ENCODE assay signal across 8 mouse cellular contexts in the genomic region with DNA sequence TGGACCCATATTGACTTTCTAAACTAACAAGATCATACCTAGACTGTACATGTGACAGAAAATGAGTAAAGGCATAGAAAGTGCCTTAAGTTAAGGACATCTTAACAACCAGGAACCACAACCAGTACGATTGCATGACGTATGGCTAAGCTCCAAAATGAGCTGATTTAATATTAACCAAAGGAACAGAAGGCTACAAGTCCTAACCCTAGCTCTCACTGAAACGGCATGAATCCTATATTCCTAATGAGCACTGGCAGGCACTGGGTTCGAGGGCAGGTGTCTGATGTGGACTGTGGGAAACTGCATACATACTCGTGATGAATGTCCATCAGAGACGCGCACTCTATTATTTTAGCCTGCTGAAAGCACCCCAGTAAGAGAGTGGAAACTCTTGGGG. TPM values are rescaled to one million over a fixed set of nuclear protein-coding genes. Genes with fewer than 3 reads are reported as not detected.
DNase-seq lines count a peak whose midpoint lies in the region; ATAC-seq lines count a peak whose summit lies in the region.

No protein-coding gene starts in this region.

- DNase-seq in heart, adult 9 months (ENCODE audit: low spot score in 2 of 2), result no peak
- peak; percentile 35 for DNase-seq in MN1 (ENCODE audit: low spot score)
- DNase-seq in layer of hippocampus, adult 9-10 months (ENCODE audit: low spot score), result no peak
- no peak for DNase-seq in right cerebral cortex, postnatal 36 days (ENCODE audit: low spot score in 2 of 2)
- DNase-seq in gastrocnemius, postnatal 4 days (ENCODE audit: low spot score in 2 of 2), result no peak

- H3K4me1 ChIP-seq in heart, embryonic 12.5 days (replicated peaks), result peaks cover 38% of the 10 kb centered on the region
- H3K4me1 ChIP-seq in hindbrain, embryonic 13.5 days (replicated peaks), result peaks cover 32% of the 10 kb centered on the region

- 44% methylated on average over 7 of the region's 7 CpGs for whole genome bisulfite sequencing in heart, embryonic 12.5 days
- WGBS in hindbrain, embryonic 13.5 days, result 31% methylated on average over 7 of the region's 7 CpGs
- 1% methylated on average over 7 of the region's 7 CpGs for WGBS in macrophage (ENCODE audit: missing documents)

- H3K27ac ChIP-seq in heart, embryonic 12.5 days (ENCODE audit: poor library complexity, severe bottlenecking), result peak overlapping the region; percentile 97
- H3K27ac ChIP-seq in hindbrain, embryonic 13.5 days, result no peak overlapping the region
- peak overlapping the region; percentile 62 for H3K27ac ChIP-seq in macrophage

- H3K79me2 ChIP-seq in macrophage (ENCODE audit: inconsistent target), result peaks cover 85% of the 10 kb centered on the region

- no peak for ATAC-seq in heart, embryonic 12.5 days (ENCODE audit: insufficient number of reproducible peaks, low FRiP score)
- no peak for ATAC-seq in hindbrain, embryonic 13.5 days (ENCODE audit: low FRiP score)

- H3K9ac ChIP-seq in heart, embryonic 12.5 days, result peak overlapping the region; percentile 100
- H3K9ac ChIP-seq in hindbrain, embryonic 13.5 days, result peak overlapping the region; percentile 98

- no peaks in the 10 kb centered on the region for H3K36me3 ChIP-seq in heart, embryonic 12.5 days
- H3K36me3 ChIP-seq in hindbrain, embryonic 13.5 days, result no peaks in the 10 kb centered on the region
- H3K36me3 ChIP-seq in macrophage (ENCODE audit: inconsistent target), result no peaks in the 10 kb centered on the region

- H3K4me3 ChIP-seq in heart, embryonic 12.5 days, result peak overlapping the region; percentile 99
- peak overlapping the region; percentile 94 for H3K4me3 ChIP-seq in hindbrain, embryonic 13.5 days
- H3K4me3 ChIP-seq in macrophage (ENCODE audit: inconsistent target), result peak overlapping the region; percentile 88

- no peaks in the 10 kb centered on the region for H3K27me3 ChIP-seq in heart, embryonic 12.5 days (replicated peaks)
- H3K27me3 ChIP-seq in hindbrain, embryonic 13.5 days, result no peaks in the 10 kb centered on the region

- H3K9me3 ChIP-seq in heart, embryonic 12.5 days (replicated peaks), result no peaks in the 10 kb centered on the region
- no peaks in the 10 kb centered on the region for H3K9me3 ChIP-seq in hindbrain, embryonic 13.5 days

- peak overlapping the region; percentile 84 for H3K4me2 ChIP-seq in heart, embryonic 12.5 days
- H3K4me2 ChIP-seq in hindbrain, embryonic 13.5 days, result peak overlapping the region; percentile 91

RNA-seq across cellular contexts. Expression of a gene that starts 5.9 kb away (rescaled TPM):
- polyA plus RNA-seq in heart, embryonic 12.5 days (2016; fragmentation: Nextera tagmentation; extraction: Ambion mirVana), result 80.5 and 82.6 TPM in 2 replicates
- 103 and 111 TPM in 2 replicates for polyA plus RNA-seq in hindbrain, embryonic 13.5 days (2015; fragmentation: Nextera tagmentation; extraction: Ambion mirVana)
- 100 to 1,000 TPM in 2 of 26 experiments, 10 to 100 TPM in 24; 34.1 to 104 (median 64.0) TPM for total RNA-seq in macrophage (2018; cell fraction: chromatin; rRNA removed)
- 10 to 100 TPM; 47.9 to 74.3 (median 54.3) TPM for total RNA-seq in macrophage (2018; cell fraction: cytosol; rRNA removed)
- 10 to 100 TPM; 25.3 to 87.9 (median 45.3) TPM for total RNA-seq in macrophage (2018; cell fraction: nucleus; rRNA removed)
- polyA plus RNA-seq in macrophage (2018), result 47.2 to 106 TPM (median 58.1 TPM) in 3 replicates
- total RNA-seq in gastrocnemius, postnatal 4 days (2021), result 10 to 100 TPM; 64.0 to 69.0 TPM
